Mouse (Mus musculus) kidney, embryonic 14.5 days (tissue): ENCODE data around the gene Olfr1294. TPM values are rescaled to one million over a fixed set of nuclear protein-coding genes. Genes with fewer than 3 reads are reported as not detected.

Source experiments
- ATAC-seq: fragments of 200-750 bp; cut with Nextera tagmentation; 2 replicates; pipeline ENCODE4 v1.8.0; 2017; ENCODE audit warnings: moderate number of reproducible peaks, mild to moderate bottlenecking, moderate TSS enrichment, moderate library complexity; ENCODE audit not compliant: low FRiP score, low TSS enrichment
- H3K27ac ChIP-seq: fragments of 300-500 bp; sonication (generic); 2 replicates; pipeline ENCODE4 v1.5.1; 2014; ENCODE audit warnings: low read depth, mild to moderate bottlenecking, low read length, moderate library complexity, mixed read lengths
- H3K27me3 ChIP-seq: fragments of 300-500 bp; sonication (generic); 2 replicates; pipeline ENCODE4 v1.6.1; 2014; ENCODE audit warnings: mild to moderate bottlenecking, low read length; ENCODE audit not compliant: control insufficient read depth, insufficient read depth
- H3K36me3 ChIP-seq: fragments of 300-500 bp; sonication (generic); 2 replicates; pipeline ENCODE4 v1.6.1; 2014; ENCODE audit warnings: low read length, mixed read lengths; ENCODE audit not compliant: control insufficient read depth, insufficient read depth
- H3K4me1 ChIP-seq: fragments of 300-500 bp; sonication (generic); 2 replicates; pipeline ENCODE4 v1.6.1; 2014; ENCODE audit warnings: low read length, mixed read lengths; ENCODE audit not compliant: control insufficient read depth, insufficient read depth
- H3K4me2 ChIP-seq: fragments of 300-500 bp; sonication (generic); replicated peaks from 2 replicates; pipeline ENCODE4 v1.6.1; 2014; ENCODE audit warnings: low read depth, mild to moderate bottlenecking, low read length
- H3K4me3 ChIP-seq: fragments of 300-500 bp; sonication (generic); 2 replicates; pipeline ENCODE4 v1.5.1; 2014; ENCODE audit warnings: mild to moderate bottlenecking, low read length
- H3K9ac ChIP-seq: fragments of 300-500 bp; sonication (generic); 2 replicates; pipeline ENCODE4 v1.6.1; 2014; ENCODE audit warnings: low read depth, mild to moderate bottlenecking, low read length, moderate library complexity
- H3K9me3 ChIP-seq: fragments of 300-500 bp; sonication (generic); 2 replicates; pipeline ENCODE4 v1.6.1; 2016; ENCODE audit warnings: low read length; ENCODE audit not compliant: control insufficient read depth
- WGBS: fragments of 180-500 bp; shearing (Covaris S2); extraction: QIAGEN DNeasy Blood & Tissue Kit; methylation state at CpG from one replicate; pipeline ENCODE4 v1.1.7; 2014; 5-methylcytosine and 5-hydroxymethylcytosine counted together
- polyA plus RNA-seq: library from polyadenylated mRNA; unstranded; fragments of >200 nt; fragmentation: Nextera tagmentation; extraction: Ambion mirVana; gene quantifications from 2 replicates; pipeline ENCODE4 v1.2.1, GENCODE M21; 2014

Olfr1294 gene
- polyA plus RNA-seq, result not detected in 2 replicates

DNA sequence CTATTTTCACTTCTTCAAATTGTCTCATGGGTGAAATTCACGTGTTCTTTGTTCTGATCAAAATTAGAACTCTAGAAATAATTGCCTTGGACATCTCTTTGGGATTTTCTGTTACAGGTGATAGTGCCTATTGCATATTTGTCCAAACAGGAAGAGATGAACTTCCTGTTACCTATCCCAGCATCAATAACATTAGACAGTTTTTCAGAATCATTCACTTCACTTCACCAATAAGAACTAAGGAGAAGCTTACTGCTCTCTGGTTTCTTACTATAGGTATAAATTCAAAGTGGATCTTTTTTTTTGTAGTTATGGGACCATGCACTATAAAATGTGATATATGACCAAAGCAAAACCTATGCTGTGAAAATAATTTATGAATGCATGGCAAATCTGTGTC is at the start of gene Olfr1294:
Gene Olfr1294, minus strand, starts transcription at position 101 of the 400 bp plus-strand sequence.
- no peaks in the 10 kb centered on the region for H3K9me3 ChIP-seq
- H3K4me3 ChIP-seq, result no peak within 1 kb of the TSS
- no peaks in the 10 kb centered on the region for H3K4me1 ChIP-seq
- ATAC-seq, result no peak
- no peak within 1 kb of the TSS for H3K9ac ChIP-seq
- H3K27ac ChIP-seq, result no peak within 1 kb of the TSS
- H3K36me3 ChIP-seq, result no peaks in the 10 kb centered on the region
- H3K4me2 ChIP-seq, result no peak within 1 kb of the TSS
- 45% methylated on average over 1 of the region's 1 CpGs for WGBS
- no peaks in the 10 kb centered on the region for H3K27me3 ChIP-seq

DNA sequence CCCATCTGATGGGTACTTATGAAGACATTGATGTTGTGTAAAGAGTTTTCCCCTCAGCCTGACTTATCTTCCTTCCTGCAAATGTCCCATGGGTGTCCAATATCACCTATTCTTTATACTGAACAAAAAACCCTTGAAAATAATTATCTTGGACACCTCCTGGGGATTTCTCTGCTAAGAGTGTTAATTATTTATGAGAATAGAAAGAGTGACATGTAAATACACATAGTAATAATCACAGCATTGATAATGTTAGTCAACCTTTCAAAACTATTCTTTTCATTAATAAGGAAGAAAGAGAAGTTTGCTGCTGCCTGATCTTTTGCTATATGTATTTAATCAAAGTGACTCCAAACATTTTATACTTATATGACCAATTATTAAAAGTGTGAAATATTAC is 29.5 kb upstream of the Olfr1294 start, which contains the start of gene Olfr1295:
Gene Olfr1295, minus strand, starts transcription at position 101 of the 400 bp plus-strand sequence.
- H3K4me2 ChIP-seq, result no peak within 1 kb of the TSS
- no peak within 1 kb of the TSS for H3K27ac ChIP-seq
- ATAC-seq, result no peak
- H3K4me3 ChIP-seq, result no peak within 1 kb of the TSS
- no peaks in the 10 kb centered on the region for H3K9me3 ChIP-seq
- no peaks in the 10 kb centered on the region for H3K36me3 ChIP-seq
- H3K9ac ChIP-seq, result no peak within 1 kb of the TSS
- no peaks in the 10 kb centered on the region for H3K4me1 ChIP-seq
- H3K27me3 ChIP-seq, result no peaks in the 10 kb centered on the region

DNA sequence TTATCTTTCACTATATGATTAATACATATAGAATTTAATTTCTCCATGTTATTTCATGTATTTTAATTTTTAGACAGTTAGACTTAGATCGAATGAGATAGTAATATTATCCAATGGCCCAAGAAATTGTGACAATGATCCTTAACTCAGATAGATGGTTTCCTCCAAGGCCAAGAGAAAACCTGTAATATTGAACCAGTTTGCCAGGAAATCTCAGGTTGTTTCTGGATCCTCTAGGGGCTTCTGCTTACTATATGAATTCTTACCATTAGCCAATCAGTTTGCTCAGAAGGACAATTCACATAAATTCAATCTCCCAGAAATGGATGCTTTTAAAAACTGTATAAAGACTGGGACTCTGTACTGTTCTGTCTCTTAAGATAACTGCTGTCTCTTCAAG is 15.2 kb downstream of the Olfr1294 start, which contains the start of gene Olfr1293-ps:
Gene Olfr1293-ps, plus strand, starts transcription at position 301 of the 400 bp plus-strand sequence.
- ATAC-seq, result no peak
- H3K4me1 ChIP-seq, result no peaks in the 10 kb centered on the region
- WGBS, result 83% methylated on average over 1 of the region's 1 CpGs

DNA sequence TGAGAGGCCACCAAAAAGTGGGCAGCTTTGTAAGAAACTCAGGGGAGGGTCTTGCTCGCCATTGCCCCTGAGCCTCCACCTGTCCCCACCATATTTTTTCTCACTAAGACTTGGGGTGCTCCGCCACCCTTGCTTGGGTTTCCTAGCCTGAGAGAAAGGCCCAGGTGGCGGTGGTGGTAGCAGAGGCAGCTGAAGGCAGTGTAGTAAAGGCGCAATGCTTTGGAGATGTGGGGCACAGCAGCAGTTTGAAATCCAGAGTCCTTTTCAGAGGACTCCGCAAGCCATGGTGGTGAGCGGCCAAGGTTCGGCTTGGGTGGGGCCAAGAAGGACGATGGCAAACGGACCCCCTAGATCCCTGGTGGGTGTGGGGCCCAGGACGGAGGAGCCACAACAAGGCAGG is 22.6 kb downstream of the Olfr1294 start:
- ATAC-seq, result no peak
- Histone ChIP-seq H3K27me3 (no peaks in the 10 kb centered on the region), H3K4me1 (no peaks in the 10 kb centered on the region), H3K9ac (no peak overlapping the region), H3K4me2 (no peak overlapping the region), H3K4me3 (no peak overlapping the region), H3K36me3 (no peaks in the 10 kb centered on the region), H3K9me3 (no peaks in the 10 kb centered on the region), H3K27ac (no peak overlapping the region)
- WGBS, result 93% methylated on average over 10 of the region's 10 CpGs

More for the DNA sequence above, 15.2 kb downstream of the Olfr1294 start, which contains the start of gene Olfr1293-ps:
- Histone ChIP-seq H3K9ac (no peak within 1 kb of the TSS), H3K36me3 (no peaks in the 10 kb centered on the region), H3K9me3 (no peaks in the 10 kb centered on the region), H3K4me3 (no peak within 1 kb of the TSS), H3K27ac (no peak within 1 kb of the TSS), H3K4me2 (no peak within 1 kb of the TSS), H3K27me3 (no peaks in the 10 kb centered on the region)

GRCm38 (mm10) chr2:111496880-111497279 is 43.2 kb downstream of the Olfr1294 start, which contains the start of gene Olfr1291-ps1:
Olfr1291-ps1 (plus strand) TSS chr2:111497180.
- Histone ChIP-seq H3K9ac (no peak within 1 kb of the TSS), H3K27ac (no peak within 1 kb of the TSS), H3K4me2 (no peak within 1 kb of the TSS), H3K36me3 (no peaks in the 10 kb centered on the region), H3K9me3 (no peaks in the 10 kb centered on the region), H3K27me3 (no peaks in the 10 kb centered on the region), H3K4me1 (no peaks in the 10 kb centered on the region), H3K4me3 (no peak within 1 kb of the TSS)
- 81% methylated on average over 3 of the region's 3 CpGs for WGBS
- ATAC-seq, result no peak

GRCm38 (mm10) chr2:111493729-111494128 is 46.4 kb downstream of the Olfr1294 start, which contains the start of gene Olfr1290:
Olfr1290 (minus strand) TSS chr2:111493829.
- no peak for ATAC-seq
- no peak within 1 kb of the TSS for H3K4me3 ChIP-seq
- H3K9ac ChIP-seq, result no peak within 1 kb of the TSS
- H3K36me3 ChIP-seq, result no peaks in the 10 kb centered on the region
- H3K27ac ChIP-seq, result no peak within 1 kb of the TSS
- no peaks in the 10 kb centered on the region for H3K27me3 ChIP-seq
- WGBS, result 86% methylated on average over 5 of the region's 5 CpGs
- no peak within 1 kb of the TSS for H3K4me2 ChIP-seq
- no peaks in the 10 kb centered on the region for H3K4me1 ChIP-seq
- H3K9me3 ChIP-seq, result no peaks in the 10 kb centered on the region

Other genes with a start within 250 kb of the Olfr1294 start
- gene Olfr1279, start 239.7 kb downstream of the Olfr1294 start, polyA plus RNA-seq, result not detected in 2 replicates
- not detected in 2 replicates for gene Olfr1280, start 226.3 kb downstream of the Olfr1294 start, polyA plus RNA-seq
- not detected in 2 replicates for gene Olfr1281, start 213.8 kb downstream of the Olfr1294 start, polyA plus RNA-seq
- gene Olfr1282, start 204.2 kb downstream of the Olfr1294 start, polyA plus RNA-seq, result not detected in 2 replicates
- gene Olfr1283, start 173.5 kb downstream of the Olfr1294 start, polyA plus RNA-seq, result not detected in 2 replicates
- gene Olfr1284, start 164.8 kb downstream of the Olfr1294 start, polyA plus RNA-seq, result not detected in 2 replicates
- not detected in 2 replicates for gene Olfr1286, start 117.2 kb downstream of the Olfr1294 start, polyA plus RNA-seq
- gene Olfr1287, start 91.1 kb downstream of the Olfr1294 start, polyA plus RNA-seq, result not detected in 2 replicates
- gene Olfr1288, start 66.2 kb downstream of the Olfr1294 start, polyA plus RNA-seq, result not detected in 2 replicates
- gene Olfr1289, start 59.5 kb downstream of the Olfr1294 start, polyA plus RNA-seq, result not detected in 2 replicates
- not detected in 2 replicates for gene Olfr1290, start 46.5 kb downstream of the Olfr1294 start, polyA plus RNA-seq
- gene Olfr1291-ps1, start 43.1 kb downstream of the Olfr1294 start, polyA plus RNA-seq, result not detected in 2 replicates
- gene Olfr1293-ps, start 15.1 kb downstream of the Olfr1294 start, polyA plus RNA-seq, result not detected in 2 replicates
- gene Olfr1295, start 29.4 kb upstream of the Olfr1294 start, polyA plus RNA-seq, result not detected in 2 replicates
- gene Olfr1297, start 86.2 kb upstream of the Olfr1294 start, polyA plus RNA-seq, result not detected in 2 replicates
- not detected in 2 replicates for gene Olfr1298, start 108.9 kb upstream of the Olfr1294 start, polyA plus RNA-seq
- gene Olfr1299, start 121.1 kb upstream of the Olfr1294 start, polyA plus RNA-seq, result not detected in 2 replicates
- not detected in 2 replicates for gene Olfr1301, start 210.7 kb upstream of the Olfr1294 start, polyA plus RNA-seq
- not detected in 2 replicates for gene Olfr1302, start 237.1 kb upstream of the Olfr1294 start, polyA plus RNA-seq